Mouse (Mus musculus) hindbrain, embryonic 10.5 days (tissue): ENCODE results near the gene Arhgef5. TPM values are rescaled to one million over a fixed set of nuclear protein-coding genes. Genes with fewer than 3 reads are reported as not detected.

Source experiments
- polyA plus RNA-seq: library from polyadenylated mRNA; unstranded; fragments of >200 nt; fragmentation: Nextera tagmentation; extraction: Ambion mirVana; gene quantifications from 2 replicates; pipeline ENCODE4 v1.2.1, GENCODE M21; 2016

Arhgef5 gene
- polyA plus RNA-seq, 1 experiment from 2014 or later, result 3.1 TPM

Other genes starting within 250 kb of the Arhgef5 start
- gene Olfr441, start 159.2 kb upstream of the Arhgef5 start, polyA plus RNA-seq, result not detected in 2 replicates
- gene Olfr237-ps1, start 119.0 kb upstream of the Arhgef5 start, polyA plus RNA-seq, result not detected in 2 replicates
- gene Olfr437, start 102.3 kb upstream of the Arhgef5 start, polyA plus RNA-seq, result not detected in 2 replicates
- gene Olfr13, start 93.4 kb upstream of the Arhgef5 start, polyA plus RNA-seq, result not detected in 2 replicates
- not detected in 2 replicates for gene Olfr435, start 68.4 kb upstream of the Arhgef5 start, polyA plus RNA-seq
- gene Olfr434, start 52.6 kb upstream of the Arhgef5 start, polyA plus RNA-seq, result not detected in 2 replicates
- gene Olfr47, start 34.1 kb upstream of the Arhgef5 start, polyA plus RNA-seq, result not detected in 2 replicates
- 0.10 TPM in 1 of 2 replicates, not detected in the other for gene Nobox, start 44.0 kb downstream of the Arhgef5 start, polyA plus RNA-seq